Mouse (Mus musculus) embryonic fibroblast, embryonic 13.5 days (primary cell): ENCODE results near the gene Ifitm2. TPM values are rescaled to one million over a fixed set of nuclear protein-coding genes. Genes with fewer than 3 reads are reported as not detected.

Source experiments
- H3K27ac ChIP-seq: 2 replicates; pipeline ENCODE4 v1.5.1; 2012; ENCODE audit warnings: low read length, control low read depth, inconsistent platforms; ENCODE audit not compliant: insufficient read depth
- H3K4me1 ChIP-seq: 2 replicates; pipeline ENCODE4 v1.6.1; 2011; ENCODE audit warnings: low read length; ENCODE audit not compliant: control insufficient read depth, insufficient read depth
- H3K4me3 ChIP-seq: 2 replicates; pipeline ENCODE4 v1.5.1; 2011; ENCODE audit warnings: mild to moderate bottlenecking, control low read depth, low read length; ENCODE audit not compliant: insufficient read depth
- CTCF ChIP-seq: IDR thresholded peaks from 2 replicates; pipeline ENCODE4 v1.5.1; 2011; ENCODE audit warnings: mild to moderate bottlenecking, control low read depth, low read length, moderate library complexity, borderline replicate concordance; ENCODE audit not compliant: insufficient read depth
- POLR2A ChIP-seq: IDR thresholded peaks from 2 replicates; pipeline ENCODE4 v1.6.1; 2011; ENCODE audit warnings: low read depth, mild to moderate bottlenecking, control low read depth, low read length, moderate library complexity
- polyA plus RNA-seq: library from polyadenylated mRNA; stranded (reverse); fragments of >200 nt; gene quantifications from 2 replicates; pipeline ENCODE4 v1.2.4, GENCODE M21; 2011; ENCODE audit warnings: low read depth; ENCODE audit not compliant: missing spikeins, insufficient read length

Gene Ifitm2
- 771 and 857 TPM in 2 replicates for polyA plus RNA-seq

DNA sequence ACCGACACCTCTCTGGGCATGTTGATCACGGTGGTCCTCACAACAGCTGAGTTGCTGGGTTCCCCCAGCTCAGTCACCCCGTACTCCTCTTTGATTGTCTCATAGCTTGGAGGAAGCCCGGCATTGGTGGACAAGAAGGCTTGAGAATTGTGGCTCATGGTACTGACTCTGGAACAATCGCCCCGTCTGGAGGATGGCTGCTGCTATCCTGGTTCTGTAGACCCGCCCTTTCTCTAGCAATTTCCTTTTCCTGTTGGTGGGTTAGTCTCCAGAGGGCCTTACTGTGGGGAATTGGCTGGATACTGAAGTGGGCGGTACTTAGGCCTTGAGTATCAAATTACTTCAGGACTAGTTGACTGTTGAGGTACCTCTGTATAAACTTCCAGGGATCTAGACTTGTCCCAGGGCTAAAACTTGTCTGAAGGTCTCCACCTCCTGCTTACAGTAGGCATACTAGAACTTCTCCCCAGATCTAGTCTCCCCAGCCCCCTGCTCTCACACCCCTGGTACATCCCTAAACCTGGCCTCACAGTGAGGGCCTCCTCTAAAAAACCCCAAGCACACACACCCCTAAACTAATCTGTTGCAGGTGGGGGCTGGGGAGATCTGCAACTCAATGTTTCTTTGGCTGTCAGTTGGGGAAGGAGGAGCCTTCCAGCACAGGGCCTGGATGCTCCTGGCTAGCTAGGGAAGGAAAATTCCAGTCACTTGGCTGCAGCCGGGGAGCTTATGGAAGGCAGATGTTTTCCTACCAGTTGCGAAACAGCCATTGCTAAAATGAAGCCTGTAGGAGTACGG is at the start of gene Ifitm2, which contains the start of gene Gm45717:
Ifitm2 (minus strand) TSS at position 230 of the 798 bp plus-strand sequence.
Gm45717 (minus strand) TSS at position 180 of the 798 bp plus-strand sequence.
- H3K27ac ChIP-seq = peak within 1 kb of the TSS; percentile 98
- peak within 1 kb of the TSS; percentile 94 for H3K4me3 ChIP-seq
- TF ChIP-seq POLR2A = peak; percentile 93
- TF ChIP-seq CTCF = no peak
- peaks cover 8% of the 10 kb centered on the region for H3K4me1 ChIP-seq

DNA sequence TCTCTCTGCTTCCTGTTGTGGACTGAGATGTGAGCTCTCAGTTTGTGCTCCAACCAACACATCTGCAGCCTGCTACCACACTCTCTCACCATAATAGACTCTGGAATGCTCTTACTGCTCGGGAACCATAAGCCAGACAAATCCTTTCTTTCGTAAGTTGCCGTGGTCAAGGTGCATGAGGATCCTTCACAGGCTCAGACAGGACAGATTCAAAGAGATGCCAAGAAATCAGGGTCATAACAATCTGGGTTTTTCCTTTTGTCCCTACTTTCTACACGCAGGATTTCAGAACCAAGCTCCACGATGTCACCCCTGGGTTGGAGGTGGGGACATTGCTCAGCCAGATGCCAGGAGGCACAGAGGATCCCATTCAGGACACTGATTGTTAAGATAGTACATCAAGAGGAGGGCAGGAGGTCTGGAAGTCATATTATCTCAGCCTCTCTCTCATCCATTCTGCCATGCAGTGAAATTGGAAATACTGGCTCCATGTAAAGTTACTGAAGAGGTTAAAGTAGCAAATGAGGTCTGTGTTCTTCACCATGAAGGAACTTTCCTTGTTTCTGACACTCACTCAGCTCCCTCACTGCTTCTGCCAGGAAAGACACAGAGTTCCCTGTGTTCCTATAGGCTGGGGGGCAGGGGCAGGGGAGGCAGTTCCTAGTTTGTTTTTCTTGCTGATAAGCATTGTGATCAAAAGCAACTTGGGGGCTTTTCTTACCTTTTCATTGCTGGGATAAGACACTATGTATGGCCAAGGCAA is 47.6 kb upstream of the Ifitm2 start:
- H3K4me1 ChIP-seq = no peaks in the 10 kb centered on the region
- H3K27ac ChIP-seq = no peak overlapping the region
- no peak overlapping the region for H3K4me3 ChIP-seq
- TF ChIP-seq CTCF = no peak
- TF ChIP-seq POLR2A = no peak

DNA sequence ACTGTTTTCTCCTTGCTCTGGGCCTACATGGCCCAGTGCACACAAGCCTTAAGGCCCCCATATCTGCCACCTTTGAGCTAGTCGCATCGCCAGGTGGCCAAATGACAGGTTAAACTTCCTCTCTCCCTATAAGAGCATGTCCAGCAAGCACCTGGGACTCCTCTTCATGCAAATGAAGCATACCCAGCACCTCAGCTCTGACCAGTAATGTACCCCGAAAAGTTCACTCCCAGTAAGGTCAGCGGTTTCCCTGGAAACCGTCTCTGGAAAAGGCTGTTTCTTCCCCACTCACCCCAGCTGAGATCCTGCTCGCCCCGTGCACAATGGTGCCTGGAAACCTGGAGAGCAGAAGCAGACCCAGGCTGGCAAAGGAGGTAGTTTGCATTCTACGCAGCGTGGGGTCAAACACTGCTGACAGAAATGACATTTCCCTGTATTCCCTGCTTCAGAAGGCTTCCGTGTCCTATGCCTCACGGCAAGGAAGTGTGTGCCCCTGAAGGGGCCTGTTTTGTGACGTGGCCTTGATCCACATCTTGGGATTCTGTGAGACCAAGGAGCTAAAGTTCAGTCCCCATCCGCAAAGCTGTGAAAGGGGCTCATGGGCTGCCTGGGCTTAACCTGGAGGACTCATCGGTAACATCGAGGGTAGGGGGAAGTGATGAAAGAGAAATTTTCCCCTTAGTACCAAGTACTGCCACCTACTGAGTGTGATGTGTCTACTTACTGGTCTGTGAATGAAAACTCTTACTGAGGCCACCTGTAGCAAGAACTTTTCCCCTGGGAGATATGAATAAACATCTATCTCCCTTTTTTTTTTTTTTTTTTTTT is 45.3 kb upstream of the Ifitm2 start:
- no peak overlapping the region for H3K27ac ChIP-seq
- H3K4me1 ChIP-seq = no peaks in the 10 kb centered on the region
- H3K4me3 ChIP-seq = no peak overlapping the region
- TF ChIP-seq POLR2A (no peak), CTCF (no peak)

DNA sequence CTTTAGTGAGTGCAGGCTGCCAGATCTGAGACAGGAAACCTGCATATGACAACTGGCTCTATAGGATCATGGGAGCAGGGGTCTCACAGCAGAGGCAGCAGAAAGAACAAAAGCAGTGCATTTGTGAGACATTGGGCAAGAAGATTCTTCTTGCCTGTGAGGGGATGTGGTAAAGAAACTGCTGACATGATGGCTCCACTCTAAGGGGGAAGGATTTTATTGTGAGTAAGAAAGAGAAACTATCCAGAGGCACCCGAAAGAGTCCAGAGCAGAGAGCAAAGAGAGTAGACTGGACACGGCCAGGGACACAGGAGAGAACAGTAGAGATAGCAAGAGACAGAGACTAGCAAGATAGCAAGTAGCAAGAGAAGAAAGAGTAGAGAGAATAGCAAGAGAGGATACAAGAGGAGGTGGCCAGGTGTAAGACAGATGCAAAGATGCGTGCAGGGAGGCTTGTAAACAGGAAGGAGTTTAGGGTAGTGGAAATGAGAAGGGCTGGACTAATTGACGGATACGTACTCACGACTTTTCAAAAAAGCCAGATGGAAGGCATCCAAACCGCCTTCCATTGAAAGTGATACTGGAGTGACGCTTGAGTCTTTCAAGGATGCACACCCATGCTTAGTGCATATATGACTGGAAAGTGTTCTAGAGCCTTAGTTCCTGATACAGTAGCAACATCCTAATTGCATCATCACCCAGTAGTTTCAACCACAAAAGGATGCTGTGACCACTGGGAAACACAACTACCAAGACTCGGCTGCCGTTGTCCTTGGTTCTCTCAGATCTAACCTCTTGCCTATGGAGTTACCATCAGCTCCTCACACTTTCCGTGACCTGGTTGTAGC is 43.3 kb upstream of the Ifitm2 start:
- no peak overlapping the region for H3K4me3 ChIP-seq
- TF ChIP-seq POLR2A (no peak), CTCF (no peak)
- no peak overlapping the region for H3K27ac ChIP-seq
- H3K4me1 ChIP-seq = no peaks in the 10 kb centered on the region

DNA sequence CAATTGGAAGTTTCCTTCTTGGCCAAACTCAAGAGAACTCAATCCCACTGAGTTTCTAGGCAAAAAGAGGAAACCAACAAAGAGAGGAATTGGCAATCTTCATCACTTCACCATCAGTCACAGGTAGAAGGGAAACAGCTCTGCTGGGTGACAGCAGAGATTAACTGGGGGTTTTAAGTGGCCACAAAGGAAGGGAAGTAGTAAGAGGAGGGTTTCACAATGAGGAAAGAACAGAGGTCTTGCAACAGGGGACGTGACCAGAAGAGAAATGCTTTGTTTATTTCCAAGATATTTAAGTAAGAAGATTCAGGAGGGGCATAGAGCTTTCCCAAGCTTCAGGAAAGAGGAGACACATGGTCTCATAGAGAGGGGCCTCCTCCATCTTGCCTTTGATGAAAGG is 42.0 kb upstream of the Ifitm2 start:
- Histone ChIP-seq H3K4me1 (no peaks in the 10 kb centered on the region), H3K27ac (no peak overlapping the region), H3K4me3 (no peak overlapping the region)
- no peak for TF ChIP-seq CTCF
- no peak for TF ChIP-seq POLR2A

DNA sequence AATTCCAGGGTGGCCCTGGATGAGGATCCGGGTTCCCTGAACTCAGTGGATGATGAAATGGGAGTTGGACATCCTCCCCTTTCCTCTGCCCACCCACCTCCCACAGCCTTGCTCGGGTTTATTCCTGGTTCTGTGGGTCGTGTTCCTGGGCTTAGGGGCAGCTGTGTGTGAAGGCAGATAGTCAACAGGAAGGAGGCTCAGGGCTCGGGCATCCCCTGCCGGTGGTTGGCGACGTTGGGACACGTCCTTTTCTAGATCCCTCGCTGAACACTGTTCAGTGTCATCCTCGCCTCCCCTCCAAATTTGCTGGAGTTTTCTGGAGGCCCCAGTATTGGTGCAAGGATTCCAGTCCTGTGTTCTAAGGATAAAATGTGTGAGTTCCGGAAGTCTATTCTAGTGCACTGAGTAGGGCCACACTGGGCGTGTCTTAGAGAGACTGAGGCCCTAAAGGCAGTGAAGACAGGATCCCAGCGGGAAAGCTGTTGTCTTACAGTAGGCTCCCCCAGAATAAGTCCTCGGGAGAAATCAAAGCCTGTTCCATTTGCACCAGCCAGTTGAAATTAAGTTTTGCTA is 35.4 kb upstream of the Ifitm2 start:
- Histone ChIP-seq H3K27ac (no peak overlapping the region), H3K4me3 (no peak overlapping the region), H3K4me1 (no peaks in the 10 kb centered on the region)
- TF ChIP-seq CTCF (no peak), POLR2A (no peak)

DNA sequence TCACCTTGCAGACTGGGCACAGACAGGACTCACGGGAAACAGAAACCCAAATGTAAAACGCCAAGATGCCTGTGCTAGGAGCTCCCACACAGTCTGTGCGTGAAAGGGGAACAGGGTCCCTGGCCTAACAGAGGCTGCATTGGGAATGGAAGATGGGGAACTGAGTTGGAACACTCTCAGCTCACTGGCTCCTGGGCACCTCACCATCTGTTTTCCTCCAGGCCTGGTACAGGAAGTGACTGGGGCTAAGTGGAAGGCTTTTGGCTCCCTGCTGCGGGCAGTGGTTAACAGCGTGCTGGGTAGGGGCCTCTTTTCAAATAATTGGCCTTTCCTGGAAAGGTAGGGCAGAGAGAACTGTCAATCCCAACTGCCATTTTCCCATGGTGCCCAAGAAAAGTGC is 34.8 kb upstream of the Ifitm2 start:
- H3K4me3 ChIP-seq = no peak overlapping the region
- H3K4me1 ChIP-seq = no peaks in the 10 kb centered on the region
- no peak for TF ChIP-seq POLR2A
- no peak overlapping the region for H3K27ac ChIP-seq

DNA sequence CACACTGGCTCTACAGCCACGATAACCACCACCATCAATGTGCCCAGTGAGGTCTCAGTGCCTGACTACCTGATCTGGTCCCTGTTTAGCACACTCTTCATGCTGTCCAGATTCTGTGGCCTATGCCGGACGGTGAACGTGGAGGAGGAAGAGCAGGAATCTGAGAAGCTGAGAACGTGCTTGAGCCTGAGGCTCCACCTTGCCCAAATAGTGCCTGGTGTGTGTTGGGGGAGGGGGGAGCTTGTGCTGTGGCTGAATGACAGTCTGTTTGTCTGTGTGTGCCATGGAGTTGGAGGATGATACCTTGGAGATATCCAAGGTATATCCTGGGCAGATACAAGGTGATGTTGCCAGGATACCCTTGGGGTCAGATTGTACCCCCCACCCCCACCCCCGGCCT is 34.4 kb upstream of the Ifitm2 start:
- no peak overlapping the region for H3K4me3 ChIP-seq
- TF ChIP-seq POLR2A (no peak), CTCF (no peak)
- H3K27ac ChIP-seq = no peak overlapping the region
- H3K4me1 ChIP-seq = no peaks in the 10 kb centered on the region
